Mouse (Mus musculus) gastrocnemius, postnatal 25 days (tissue): ENCODE results near the gene Fam122a. TPM values are rescaled to one million over a fixed set of nuclear protein-coding genes. Genes with fewer than 3 reads are reported as not detected.

Source experiments
- DNase-seq: peaks from one replicate; pipeline ENCODE4 v3.0.0; 2022
- total RNA-seq, 2 experiments: library from RNA; stranded (reverse); gene quantifications; 1 replicate in 1 of 2; 2 replicates in 1 of 2; pipeline ENCODE4 v1.2.3; 2021

Gene Fam122a
- total RNA-seq, 2 experiments from 2014 or later: 12.2 to 17.5 TPM

- no peak for DNase-seq
These were observed 49.1 kb downstream of the Fam122a start for GRCm38 (mm10) chr19:24428011-24428410.

DNA sequence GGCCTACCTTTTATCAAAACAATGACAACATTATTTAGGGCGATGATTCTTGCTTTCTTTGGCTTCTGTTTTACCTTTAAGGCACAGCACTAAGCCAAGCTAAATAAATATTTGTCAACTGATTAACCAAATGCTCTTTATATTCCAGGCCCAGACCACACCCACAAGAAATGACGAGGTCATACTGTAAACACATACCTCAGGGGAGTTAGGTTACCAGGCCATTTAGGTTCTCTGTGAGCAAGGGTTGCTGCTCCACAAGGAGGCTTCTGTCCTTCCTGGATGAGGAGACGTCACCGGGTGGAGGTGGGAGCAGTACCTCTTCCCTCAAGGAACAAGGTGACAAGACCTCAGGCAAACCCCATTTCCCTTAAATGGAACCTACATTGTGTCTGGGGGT, 49.9 kb downstream of the Fam122a start:
- DNase-seq: no peak

- no peak for DNase-seq
These were observed 50.4 kb downstream of the Fam122a start for GRCm38 (mm10) chr19:24426759-24427181.

Other genes with a start within 250 kb of the Fam122a start
- gene Fxn, start 196.8 kb downstream of the Fam122a start, total RNA-seq: 10 to 100 TPM; 19.6 to 20.2 TPM
- gene Pip5k1b, start 78.5 kb upstream of the Fam122a start, total RNA-seq: under 1 TPM; 0.75 to 0.84 TPM
- under 1 TPM; 0.08 to 0.32 TPM for gene Tmem252, start 196.7 kb upstream of the Fam122a start, total RNA-seq